Mouse (Mus musculus) small intestine, adult 2 months (tissue): ENCODE data around the gene Ctsh.

Experiments used
- CTCF ChIP-seq: fragments of 200-500 bp; IDR thresholded peaks from 2 replicates; pipeline ENCODE4 v1.5.1; 2012; ENCODE audit warnings: low read depth, mild to moderate bottlenecking, control low read depth, inconsistent platforms, low read length, moderate library complexity, mixed read lengths; ENCODE audit not compliant: insufficient replicate concordance, insufficient read length; ENCODE audit errors: extremely low read depth
- POLR2A ChIP-seq: fragments of 200-500 bp; IDR thresholded peaks from 2 replicates; pipeline ENCODE4 v1.6.1; 2012; ENCODE audit warnings: low read depth, mild to moderate bottlenecking, control low read depth, inconsistent platforms, low read length, moderate library complexity

- TF ChIP-seq POLR2A (no peak), CTCF (no peak)
These were observed 21.4 kb downstream of the Ctsh start for GRCm38 (mm10) chr9:90075336-90075735.
